Mouse (Mus musculus) limb, embryonic 14.5 days (tissue): ENCODE results near the gene S100a13. TPM values are rescaled to one million over a fixed set of nuclear protein-coding genes. Genes with fewer than 3 reads are reported as not detected.

Experiments used
- ATAC-seq: fragments of 200-750 bp; cut with Nextera tagmentation; 2 replicates; pipeline ENCODE4 v1.8.0; 2017; ENCODE audit warnings: low read depth, moderate number of reproducible peaks, moderate TSS enrichment; ENCODE audit not compliant: low FRiP score
- DNase-seq: peaks from one replicate; pipeline ENCODE4 v3.0.0-alpha.2; 2015; ENCODE audit warnings: low spot score
- H3K27ac ChIP-seq: fragments of 300-500 bp; sonication (generic); replicated peaks from 2 replicates; pipeline ENCODE4 v1.5.1; 2014; ENCODE audit warnings: low read depth, mild to moderate bottlenecking, low read length, moderate library complexity, mixed read lengths
- H3K27me3 ChIP-seq: fragments of 300-500 bp; sonication (generic); 2 replicates; pipeline ENCODE4 v1.6.1; 2014; ENCODE audit warnings: low read length, mixed read lengths; ENCODE audit not compliant: control insufficient read depth, insufficient read depth
- H3K36me3 ChIP-seq: fragments of 300-500 bp; sonication (generic); 2 replicates; pipeline ENCODE4 v1.6.1; 2014; ENCODE audit warnings: mild to moderate bottlenecking, low read length, moderate library complexity, mixed read lengths; ENCODE audit not compliant: control insufficient read depth, insufficient read depth
- H3K4me1 ChIP-seq: fragments of 300-500 bp; sonication (generic); 2 replicates; pipeline ENCODE4 v1.6.1; 2014; ENCODE audit warnings: antibody characterized with exemption, low read length, mixed read lengths; ENCODE audit not compliant: control insufficient read depth, insufficient read depth
- H3K4me2 ChIP-seq: fragments of 300-500 bp; sonication (generic); replicated peaks from 2 replicates; pipeline ENCODE4 v1.6.1; 2014; ENCODE audit warnings: low read depth, mild to moderate bottlenecking, low read length, moderate library complexity; ENCODE audit not compliant: severe bottlenecking
- H3K4me3 ChIP-seq: fragments of 300-500 bp; sonication (generic); replicated peaks from 2 replicates; pipeline ENCODE4 v1.5.1; 2014; ENCODE audit warnings: low read length
- H3K9ac ChIP-seq: fragments of 300-500 bp; sonication (generic); 2 replicates; pipeline ENCODE4 v1.6.1; 2014; ENCODE audit warnings: mild to moderate bottlenecking, low read depth, low read length, moderate library complexity; ENCODE audit not compliant: severe bottlenecking
- H3K9me3 ChIP-seq: fragments of 300-500 bp; sonication (generic); 2 replicates; pipeline ENCODE4 v1.6.1; 2016; ENCODE audit warnings: low read length; ENCODE audit not compliant: control insufficient read depth
- POLR2A ChIP-seq: fragments of 200-500 bp; IDR thresholded peaks from 2 replicates; pipeline ENCODE4 v1.8.0; 2012; ENCODE audit warnings: inconsistent platforms, mild to moderate bottlenecking, moderate library complexity, borderline replicate concordance; ENCODE audit not compliant: insufficient read depth, insufficient read length; ENCODE audit errors: extremely low read depth
- WGBS: fragments of 180-500 bp; shearing (Covaris S2); extraction: QIAGEN DNeasy Blood & Tissue Kit; methylation state at CpG from one replicate; pipeline ENCODE4 v1.1.7; 2014; 5-methylcytosine and 5-hydroxymethylcytosine counted together
- polyA plus RNA-seq, 2 experiments: library from polyadenylated mRNA; depleted of rRNA in 1 of 2; stranded (reverse) in 1 of 2; unstranded in 1 of 2; fragments of >200 nt; fragmentation: Nextera tagmentation in 1 of 2; extraction: Ambion mirVana in 1 of 2; gene quantifications; 2 replicates each; pipeline versions ENCODE4 v1.2.1 to v1.2.3; 2012 to 2014

S100a13 gene
- polyA plus RNA-seq, 2 experiments: 34.1 to 44.7 TPM

DNA sequence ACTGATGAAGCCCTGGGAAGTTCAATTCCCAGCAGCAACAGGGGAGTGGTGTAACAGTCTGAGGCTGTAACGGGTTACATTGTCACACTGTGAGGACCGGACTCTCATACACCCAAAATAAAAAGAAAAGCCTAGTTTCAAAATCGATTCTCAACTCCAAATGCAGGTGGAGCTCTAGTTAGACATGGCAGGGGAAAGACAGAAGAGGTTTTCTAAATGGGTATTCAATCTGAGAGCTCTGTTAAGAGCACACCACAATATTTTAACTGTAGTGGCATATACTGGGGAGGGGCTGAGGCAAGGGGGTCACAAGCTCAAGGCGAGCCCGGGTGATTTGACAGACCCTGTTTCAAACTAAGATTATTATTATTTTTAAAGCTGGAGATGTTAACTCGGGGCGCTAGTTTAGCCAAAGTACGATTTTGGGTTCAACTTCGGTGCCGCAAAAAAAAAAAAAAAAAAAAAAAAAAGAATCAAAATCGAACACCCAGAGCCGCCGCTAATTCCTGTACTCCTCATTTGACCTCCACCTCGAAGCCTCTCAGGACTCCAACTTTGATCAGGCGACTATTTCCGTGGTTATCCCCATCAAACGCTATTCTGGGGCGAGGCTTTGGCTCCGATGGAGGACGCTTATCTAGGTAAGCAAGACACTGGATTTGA lies 5.8 kb upstream of the S100a13 start:
- Histone ChIP-seq H3K27ac (peak overlapping the region; percentile 91), H3K9ac (peak overlapping the region; percentile 98), H3K36me3 (peaks cover 40% of the 10 kb centered on the region), H3K4me1 (peaks cover 10% of the 10 kb centered on the region), H3K4me2 (peak overlapping the region; percentile 52), H3K9me3 (no peaks in the 10 kb centered on the region), H3K27me3 (no peaks in the 10 kb centered on the region), H3K4me3 (peak overlapping the region; percentile 95)
- ATAC-seq (no peak), DNase-seq (no peak)
- WGBS: 3% methylated on average over 20 of the region's 20 CpGs
- TF ChIP-seq POLR2A: no peak

- TF ChIP-seq POLR2A: 0 out of 2 replicates have a peak, but pooled peaks have one; percentile 56
- Histone ChIP-seq H3K27ac (peak within 1 kb of the TSS; percentile 91), H3K27me3 (no peaks in the 10 kb centered on the region), H3K4me1 (peaks cover 13% of the 10 kb centered on the region), H3K4me3 (peak within 1 kb of the TSS; percentile 95), H3K9me3 (no peaks in the 10 kb centered on the region), H3K4me2 (peak within 1 kb of the TSS; percentile 52), H3K36me3 (peaks cover 34% of the 10 kb centered on the region), H3K9ac (peak within 1 kb of the TSS; percentile 98)
- DNase-seq: peak; percentile 99
- peak; percentile 94 for ATAC-seq
- under 1% methylated on average over 51 of the region's 66 CpGs for WGBS
Measured at GRCm38 (mm10) chr3:90508950-90509746, 5.1 kb upstream of the S100a13 start, which contains the start of gene Chtop. Gene Chtop (minus strand): TSS chr3:90509498.

DNA sequence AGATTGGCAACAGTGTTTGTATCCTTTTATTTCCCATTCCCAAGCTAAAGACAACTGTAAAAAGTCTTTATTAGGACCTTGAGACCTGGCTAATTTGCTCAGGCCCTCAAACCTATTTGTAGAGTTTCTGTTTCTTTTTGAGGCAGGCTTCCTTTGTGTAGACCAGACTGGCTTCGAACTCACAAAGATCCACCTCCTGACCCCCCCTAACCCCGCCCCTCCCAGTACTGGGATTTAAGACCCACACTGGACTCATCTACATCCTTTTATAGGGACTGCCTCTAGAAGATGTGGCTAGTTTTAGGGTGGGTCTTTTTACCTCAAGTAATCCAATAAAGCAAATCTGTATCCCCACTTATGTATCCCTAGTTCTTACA lies 4.5 kb upstream of the S100a13 start:
- DNase-seq: no peak
- Histone ChIP-seq H3K36me3 (peaks cover 28% of the 10 kb centered on the region), H3K9ac (no peak overlapping the region), H3K27ac (0 out of 2 replicates have a peak overlapping the region, but pooled peaks have one; percentile 91), H3K4me2 (peak overlapping the region; percentile 42), H3K27me3 (no peaks in the 10 kb centered on the region), H3K4me1 (peaks cover 15% of the 10 kb centered on the region), H3K9me3 (no peaks in the 10 kb centered on the region), H3K4me3 (peak overlapping the region; percentile 95)
- TF ChIP-seq POLR2A: no peak
- ATAC-seq: peak; percentile 3; the same call in 1 of the 2 replicates
- WGBS: 32% methylated on average over 2 of the region's 2 CpGs

DNA sequence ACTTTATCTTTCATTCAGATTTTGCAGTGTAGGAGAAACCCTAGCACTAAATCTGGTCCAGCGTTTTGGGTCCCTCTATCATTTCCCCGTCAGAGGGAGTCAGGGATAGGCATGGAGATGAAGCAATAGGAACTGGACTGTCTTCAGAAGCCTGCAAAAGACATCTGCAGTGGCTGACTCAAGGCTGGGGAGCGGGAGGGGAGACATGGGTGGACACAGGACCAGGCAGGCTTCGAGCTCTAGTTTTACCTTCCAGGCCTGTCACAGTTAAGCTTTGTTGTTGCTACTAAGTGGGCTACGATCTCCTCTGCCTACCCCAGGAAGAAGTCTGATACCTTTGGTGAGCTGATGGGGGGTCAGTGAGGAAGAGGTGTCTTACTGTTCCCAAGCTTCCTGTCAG lies 2.0 kb upstream of the S100a13 start:
- Histone ChIP-seq H3K27me3 (no peaks in the 10 kb centered on the region), H3K9ac (no peak overlapping the region), H3K4me2 (no peak overlapping the region), H3K4me1 (peaks cover 21% of the 10 kb centered on the region), H3K36me3 (peaks cover 3% of the 10 kb centered on the region; the same call in 1 of the 2 replicates), H3K27ac (no peak overlapping the region), H3K9me3 (no peaks in the 10 kb centered on the region), H3K4me3 (no peak overlapping the region)
- TF ChIP-seq POLR2A: no peak
- ATAC-seq (no peak), DNase-seq (no peak)
- 81% methylated on average over 5 of the region's 5 CpGs for WGBS

- TF ChIP-seq POLR2A: no peak
- WGBS: 81% methylated on average over 9 of the region's 9 CpGs
- peak overlapping the region; percentile 84; the same call in 1 of the 2 replicates for H3K4me2 ChIP-seq
- H3K27me3 ChIP-seq: no peaks in the 10 kb centered on the region
- H3K9me3 ChIP-seq: no peaks in the 10 kb centered on the region
- H3K4me3 ChIP-seq: no peak overlapping the region
- H3K4me1 ChIP-seq: peaks cover 13% of the 10 kb centered on the region
- no peak overlapping the region for H3K27ac ChIP-seq
- no peak overlapping the region for H3K9ac ChIP-seq
- ATAC-seq (no peak), DNase-seq (no peak)
- no peaks in the 10 kb centered on the region for H3K36me3 ChIP-seq
Measured at GRCm38 (mm10) chr3:90512948-90513642, 1.1 kb upstream of the S100a13 start.
